Mouse (Mus musculus) MEL (cell line): ENCODE measurements around the gene P3h2. TPM values are rescaled to one million over a fixed set of nuclear protein-coding genes. Genes with fewer than 3 reads are reported as not detected.

Experiments
- DNase-seq: peaks from one replicate; pipeline ENCODE4 v3.0.0; 2011; ENCODE audit warnings: low read depth, low spot score
- H3K27ac ChIP-seq: 2 replicates; pipeline ENCODE4 v1.5.1; 2012; ENCODE audit warnings: low read depth, mild to moderate bottlenecking, control low read depth, low read length, moderate library complexity; ENCODE audit not compliant: control insufficient read depth
- H3K27me3 ChIP-seq, 2 experiments: fragments of 150-350 bp in 1 of 2; sonication (generic) in 1 of 2; 2 replicates each; pipeline ENCODE4 v1.6.1; 2012; ENCODE audit warnings: low read length in 2 of 2, mild to moderate bottlenecking in 2 of 2, improper control_type of control experiment in 1 of 2, moderate library complexity in 1 of 2; ENCODE audit not compliant: insufficient read depth in 2 of 2, control insufficient read depth in 1 of 2
- H3K36me3 ChIP-seq, 2 experiments: 2 replicates each; pipeline ENCODE4 v1.6.1; 2012 to 2014; ENCODE audit warnings: low read length in 2 of 2, improper control_type of control experiment in 1 of 2, inconsistent platforms in 1 of 2, mild to moderate bottlenecking in 1 of 2; ENCODE audit not compliant: insufficient read depth in 2 of 2, control insufficient read depth in 1 of 2
- H3K4me1 ChIP-seq, 2 experiments: fragments of 150-350 bp in 1 of 2; sonication (generic) in 1 of 2; 2 replicates each; pipeline ENCODE4 v1.6.1; 2012; ENCODE audit warnings: low read length in 2 of 2, improper control_type of control experiment in 1 of 2, mild to moderate bottlenecking in 1 of 2; ENCODE audit not compliant: insufficient read depth in 2 of 2, control insufficient read depth in 1 of 2
- H3K4me3 ChIP-seq, 2 experiments: fragments of 150-350 bp in 1 of 2; sonication (generic) in 1 of 2; 2 replicates each; pipeline ENCODE4 v1.5.1; 2012; ENCODE audit warnings: low read depth in 2 of 2, low read length in 2 of 2, mild to moderate bottlenecking in 2 of 2, moderate library complexity in 2 of 2, control low read depth in 1 of 2, improper control_type of control experiment in 1 of 2; ENCODE audit not compliant: control insufficient read depth in 1 of 2, insufficient read depth in 1 of 2
- H3K79me2 ChIP-seq: 2 replicates; pipeline ENCODE4 v1.6.1; 2012; ENCODE audit warnings: mild to moderate bottlenecking, low read length, moderate library complexity; ENCODE audit not compliant: control insufficient read depth, poor library complexity, insufficient read depth
- H3K9ac ChIP-seq: 2 replicates; pipeline ENCODE4 v1.6.1; 2012; ENCODE audit warnings: low read depth, mild to moderate bottlenecking, control low read depth, low read length, moderate library complexity; ENCODE audit not compliant: control insufficient read depth, poor library complexity, severe bottlenecking
- H3K9me3 ChIP-seq: fragments of 150-350 bp; sonication (generic); replicated peaks from 2 replicates; pipeline ENCODE4 v1.6.1; 2012; ENCODE audit warnings: mild to moderate bottlenecking, low read length, improper control_type of control experiment, moderate library complexity; ENCODE audit not compliant: insufficient read depth
- CHD2 ChIP-seq: IDR thresholded peaks from 2 replicates; pipeline ENCODE4 v1.6.1; 2011; ENCODE audit warnings: low read length, improper control_type of control experiment
- CTCF ChIP-seq, 3 experiments: IDR thresholded peaks in 2 of 3; conservative IDR thresholded peaks in 1 of 3; 2 replicates each; pipeline ENCODE4 v1.5.1; 2011 to 2012; ENCODE audit warnings: low read length in 3 of 3, low read depth in 2 of 3, mild to moderate bottlenecking in 2 of 3, improper control_type of control experiment in 1 of 3, inconsistent platforms in 1 of 3, mixed read lengths in 1 of 3, moderate library complexity in 1 of 3; ENCODE audit not compliant: control insufficient read depth in 1 of 3, insufficient read depth in 1 of 3, poor library complexity in 1 of 3, severe bottlenecking in 1 of 3
- E2F4 ChIP-seq: IDR thresholded peaks from 2 replicates; pipeline ENCODE4 v1.6.1; 2011; ENCODE audit warnings: low read depth, low read length, improper control_type of control experiment, borderline replicate concordance
- ELF1 ChIP-seq: IDR thresholded peaks from 2 replicates; pipeline ENCODE4 v1.6.1; 2014; ENCODE audit warnings: low read depth, mild to moderate bottlenecking, inconsistent platforms, low read length, improper control_type of control experiment, moderate library complexity
- ETS1 ChIP-seq: IDR thresholded peaks from 2 replicates; pipeline ENCODE4 v1.6.1; 2012; ENCODE audit warnings: low read depth, mild to moderate bottlenecking, inconsistent platforms, low read length, improper control_type of control experiment, moderate library complexity
- HCFC1 ChIP-seq: IDR thresholded peaks from 2 replicates; pipeline ENCODE4 v1.6.1; 2012; ENCODE audit warnings: low read depth, mild to moderate bottlenecking, inconsistent platforms, low read length, improper control_type of control experiment, moderate library complexity
- MAZ ChIP-seq: IDR thresholded peaks from 2 replicates; pipeline ENCODE4 v1.6.1; 2012; ENCODE audit warnings: low read depth, mild to moderate bottlenecking, inconsistent platforms, low read length, improper control_type of control experiment
- MEF2A ChIP-seq: IDR thresholded peaks from 2 replicates; pipeline ENCODE4 v1.6.1; 2014; ENCODE audit warnings: low read depth, mild to moderate bottlenecking, inconsistent platforms, low read length, improper control_type of control experiment; ENCODE audit not compliant: poor library complexity, insufficient replicate concordance, severe bottlenecking; ENCODE audit errors: extremely low read depth
- MXI1 ChIP-seq: IDR thresholded peaks from 2 replicates; pipeline ENCODE4 v1.6.1; 2011; ENCODE audit warnings: mild to moderate bottlenecking, low read depth, low read length, improper control_type of control experiment
- MYB ChIP-seq: IDR thresholded peaks from 2 replicates; pipeline ENCODE4 v1.6.1; 2011; ENCODE audit warnings: mild to moderate bottlenecking, low read depth, low read length, improper control_type of control experiment
- NELFE ChIP-seq: IDR thresholded peaks from 2 replicates; pipeline ENCODE4 v1.6.1; 2011; ENCODE audit warnings: low read depth, low read length, improper control_type of control experiment
- NRF1 ChIP-seq: IDR thresholded peaks from 2 replicates; pipeline ENCODE4 v1.6.1; 2014; ENCODE audit warnings: low read depth, mild to moderate bottlenecking, inconsistent platforms, low read length, improper control_type of control experiment, moderate library complexity; ENCODE audit not compliant: poor library complexity, insufficient read depth, severe bottlenecking
- POLR2AphosphoS2 ChIP-seq: IDR thresholded peaks from 2 replicates; pipeline ENCODE4 v1.6.1; 2011; ENCODE audit warnings: low read length, improper control_type of control experiment
- RAD21 ChIP-seq: IDR thresholded peaks from 2 replicates; pipeline ENCODE4 v1.6.1; 2011; ENCODE audit warnings: mild to moderate bottlenecking, low read depth, low read length, improper control_type of control experiment
- RCOR1 ChIP-seq: IDR thresholded peaks from 2 replicates; pipeline ENCODE4 v1.6.1; 2012; ENCODE audit warnings: low read depth, mild to moderate bottlenecking, inconsistent platforms, low read length, improper control_type of control experiment
- SIN3A ChIP-seq: IDR thresholded peaks from 2 replicates; pipeline ENCODE4 v1.6.1; 2012; ENCODE audit warnings: low read length, improper control_type of control experiment, inconsistent platforms
- TAL1 ChIP-seq: IDR thresholded peaks from 2 replicates; pipeline ENCODE4 v1.6.1; 2012; ENCODE audit warnings: mild to moderate bottlenecking, inconsistent platforms, low read length, moderate library complexity, mixed read lengths
- TBP ChIP-seq: IDR thresholded peaks from 2 replicates; pipeline ENCODE4 v1.8.0; 2011; ENCODE audit warnings: low read depth, low read length, improper control_type of control experiment
- TCF12 ChIP-seq: IDR thresholded peaks from 2 replicates; pipeline ENCODE4 v1.6.1; 2014; ENCODE audit warnings: low read depth, mild to moderate bottlenecking, inconsistent platforms, low read length, improper control_type of control experiment, moderate library complexity
- UBTF ChIP-seq: IDR thresholded peaks from 2 replicates; pipeline ENCODE4 v1.6.1; 2012; ENCODE audit warnings: low read depth, mild to moderate bottlenecking, inconsistent platforms, low read length, improper control_type of control experiment, moderate library complexity, borderline replicate concordance; ENCODE audit not compliant: insufficient read depth
- USF1 ChIP-seq: IDR thresholded peaks from 2 replicates; pipeline ENCODE4 v1.6.1; 2014; ENCODE audit warnings: low read depth, mild to moderate bottlenecking, inconsistent platforms, low read length, improper control_type of control experiment, moderate library complexity
- USF2 ChIP-seq, 2 experiments: IDR thresholded peaks; 2 replicates each; pipeline ENCODE4 v1.6.1; 2011 to 2012; ENCODE audit warnings: improper control_type of control experiment in 2 of 2, low read length in 2 of 2, borderline replicate concordance in 1 of 2, inconsistent platforms in 1 of 2, low read depth in 1 of 2, mild to moderate bottlenecking in 1 of 2; ENCODE audit not compliant: insufficient read depth in 1 of 2
- ZC3H11A ChIP-seq: IDR thresholded peaks from 2 replicates; pipeline ENCODE4 v1.6.1; 2012; ENCODE audit warnings: low read depth, mild to moderate bottlenecking, inconsistent platforms, low read length, improper control_type of control experiment
- ZMIZ1 ChIP-seq: IDR thresholded peaks from 2 replicates; pipeline ENCODE4 v1.6.1; 2012; ENCODE audit warnings: low read depth, mild to moderate bottlenecking, inconsistent platforms, low read length, improper control_type of control experiment, moderate library complexity
- polyA plus RNA-seq, 2 experiments: library from polyadenylated mRNA; stranded (reverse) in 1 of 2; unstranded in 1 of 2; fragments of >175 nt in 1 of 2; fragments of >200 nt in 1 of 2; gene quantifications; 2 replicates each; pipeline versions ENCODE4 v1.2.1 to v1.2.4; 2012; ENCODE audit warnings: low replicate concordance in 2 of 2, low read depth in 1 of 2; ENCODE audit not compliant: insufficient read length in 2 of 2, insufficient read depth in 1 of 2, missing spikeins in 1 of 2
- total RNA-seq: library from RNA; depleted of rRNA; stranded (reverse); fragments of 300-350 nt; gene quantifications from 2 replicates; pipeline ENCODE4 v1.2.3, GENCODE M21; 2012

The P3h2 gene
- total and polyA plus RNA-seq, 3 experiments: not detected

DNA sequence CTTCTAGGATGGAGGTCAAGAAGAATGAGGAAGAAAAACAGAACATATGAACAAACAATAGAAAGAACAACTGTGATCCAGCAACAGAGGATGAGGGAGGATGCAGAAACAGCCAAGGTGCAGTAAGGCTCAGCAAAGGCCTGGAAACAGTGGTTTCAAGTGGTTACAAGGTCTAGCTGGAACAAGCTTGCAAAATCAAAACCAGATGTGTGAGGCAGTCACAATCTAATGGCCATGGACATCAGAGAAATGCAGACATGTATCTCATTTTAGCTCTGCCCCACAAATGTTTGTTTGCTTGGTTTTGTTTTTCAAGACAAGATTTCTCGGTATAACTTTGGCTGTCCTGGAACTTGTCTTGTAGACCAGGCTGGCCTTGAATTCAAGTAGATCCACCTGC lies 25.5 kb upstream of the P3h2 start:
- no peak overlapping the region for H3K27ac ChIP-seq
- H3K4me1 ChIP-seq: no peaks in the 10 kb centered on the region
- no peak overlapping the region for H3K4me3 ChIP-seq
- DNase-seq: no peak
- TF ChIP-seq SIN3A: no peak
- no peak for TF ChIP-seq NELFE
- TF ChIP-seq TAL1: no peak
- no peak for TF ChIP-seq MAZ
- no peak for TF ChIP-seq RAD21
- no peak for TF ChIP-seq USF2 (IDR thresholded peaks at IDR 0.05; ENCODE audit: borderline replicate concordance in 1 of 2, insufficient read depth in 1 of 2, low read depth in 1 of 2, low read length in 2 of 2)
- no peak for TF ChIP-seq TBP
- TF ChIP-seq E2F4: no peak
- no peak for TF ChIP-seq ETS1
- no peak for TF ChIP-seq USF1
- no peak for TF ChIP-seq TCF12
- no peak for TF ChIP-seq MXI1
- TF ChIP-seq HCFC1: no peak
- no peak for TF ChIP-seq CHD2
- TF ChIP-seq POLR2AphosphoS2: no peak
- TF ChIP-seq ZC3H11A: no peak
- no peak for TF ChIP-seq RCOR1
- no peak for TF ChIP-seq MEF2A
- TF ChIP-seq NRF1: no peak
- H3K9me3 ChIP-seq: no peaks in the 10 kb centered on the region
- no peaks in the 10 kb centered on the region for H3K27me3 ChIP-seq
- H3K9ac ChIP-seq: no peak overlapping the region
- no peaks in the 10 kb centered on the region for H3K36me3 ChIP-seq
- H3K79me2 ChIP-seq: no peaks in the 10 kb centered on the region

DNA sequence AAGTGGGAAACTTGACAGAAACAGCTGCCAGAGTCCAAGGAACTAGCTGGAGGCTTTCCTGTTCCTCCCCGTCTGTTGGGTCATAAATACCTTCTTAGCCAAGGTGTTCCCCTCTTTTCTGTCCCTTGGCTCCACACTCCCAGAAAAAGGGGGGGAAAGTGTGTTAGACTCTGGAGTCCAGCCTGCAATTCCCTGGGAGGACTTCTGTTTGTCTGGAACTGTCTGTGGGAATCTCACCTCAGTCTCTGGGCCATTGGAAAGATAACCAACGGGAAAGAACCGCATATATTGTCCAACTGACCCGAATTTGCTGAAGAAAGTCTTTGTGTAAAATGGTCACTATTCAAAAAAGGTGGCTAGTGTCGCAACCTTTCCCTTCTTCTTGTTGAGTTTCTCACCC lies 1.0 kb upstream of the P3h2 start:
- Histone ChIP-seq H3K79me2 (no peaks in the 10 kb centered on the region), H3K9ac (no peak overlapping the region), H3K9me3 (no peaks in the 10 kb centered on the region), H3K4me1 (no peaks in the 10 kb centered on the region), H3K27me3 (no peaks in the 10 kb centered on the region), H3K27ac (no peak overlapping the region), H3K36me3 (no peaks in the 10 kb centered on the region), H3K4me3 (no peak overlapping the region)
- no peak for DNase-seq
- TF ChIP-seq E2F4 (no peak), ELF1 (no peak), ETS1 (no peak), MAZ (no peak), USF2 (IDR thresholded peaks at IDR 0.05; ENCODE audit: borderline replicate concordance in 1 of 2, insufficient read depth in 1 of 2, low read depth in 1 of 2, low read length in 2 of 2) (no peak), CTCF (IDR thresholded peaks at IDR 0.05 in 2 of 3, conservative IDR thresholded peaks at IDR 0.05 in 1 of 3; ENCODE audit: control insufficient read depth in 1 of 3, insufficient read depth in 1 of 3, low read depth in 2 of 3, low read length in 3 of 3, poor library complexity in 1 of 3, severe bottlenecking in 1 of 3) (no peak), USF1 (no peak), TCF12 (no peak), MYB (no peak), ZMIZ1 (no peak), UBTF (no peak)
